Mouse (Mus musculus) cerebellum, adult 9-10 months (tissue): Measurements from ENCODE around the gene Pacsin2.
A peak's percentile ranks its signal among the peaks of the same experiment; 100 is the strongest.
"Not testable (repeated sequence)": the region's sequence is repeated elsewhere in the genome, so short reads cannot be mapped to it uniquely, and the experiment has no call there.

Experiments used
- DNase-seq: peaks from one replicate; pipeline ENCODE4 v3.0.0; 2022

Gene Pacsin2

GRCm38 (mm10) chr15:83365697-83366096, 98.7 kb downstream of the Pacsin2 start:
- no peak for DNase-seq

- DNase-seq, result no peak
Observed at GRCm38 (mm10) chr15:83364194-83364593, 100.2 kb downstream of the Pacsin2 start.

GRCm38 (mm10) chr15:83362813-83363212, 101.6 kb downstream of the Pacsin2 start:
- DNase-seq, result not testable (repeated sequence)

GRCm38 (mm10) chr15:83360899-83361298, 103.5 kb downstream of the Pacsin2 start:
- not testable (repeated sequence) for DNase-seq

- DNase-seq, result no peak
Observed at GRCm38 (mm10) chr15:83360140-83360539, 104.3 kb downstream of the Pacsin2 start.

GRCm38 (mm10) chr15:83358476-83358875, 105.9 kb downstream of the Pacsin2 start:
- DNase-seq, result no peak

GRCm38 (mm10) chr15:83351546-83351945, 112.9 kb downstream of the Pacsin2 start:
- no peak for DNase-seq

GRCm38 (mm10) chr15:83350859-83351258, 113.5 kb downstream of the Pacsin2 start:
- no peak for DNase-seq

- DNase-seq, result peak; percentile 91
Observed at GRCm38 (mm10) chr15:83349954-83350711, 114.3 kb downstream of the Pacsin2 start, which contains the start of gene Arfgap3. TSS of gene Arfgap3 (minus strand) at chr15:83350247.

GRCm38 (mm10) chr15:83349225-83349953, 115.0 kb downstream of the Pacsin2 start:
- DNase-seq, result no peak

GRCm38 (mm10) chr15:83348747-83349146, 115.7 kb downstream of the Pacsin2 start:
- peak; percentile 61 for DNase-seq

GRCm38 (mm10) chr15:83345898-83346529, 118.4 kb downstream of the Pacsin2 start:
- DNase-seq, result no peak

GRCm38 (mm10) chr15:83344956-83345355, 119.5 kb downstream of the Pacsin2 start:
- DNase-seq, result no peak

GRCm38 (mm10) chr15:83344157-83344556, 120.2 kb downstream of the Pacsin2 start:
- no peak for DNase-seq

GRCm38 (mm10) chr15:83338908-83339307, 125.5 kb downstream of the Pacsin2 start:
- no peak for DNase-seq

GRCm38 (mm10) chr15:83337903-83338870, 126.2 kb downstream of the Pacsin2 start:
- DNase-seq, result no peak

GRCm38 (mm10) chr15:83332373-83332772, 132.0 kb downstream of the Pacsin2 start:
- DNase-seq, result no peak

GRCm38 (mm10) chr15:83328952-83329351, 135.5 kb downstream of the Pacsin2 start:
- DNase-seq, result no peak
